Mouse (Mus musculus) 3T3-L1 (cell line): Measurements from ENCODE around the gene Dscaml1.

Source experiments
- DNase-seq: peaks from one replicate; pipeline ENCODE4 v3.0.0-alpha.2; 2015; ENCODE audit warnings: low read depth, low spot score

Gene Dscaml1

GRCm38 (mm10) chr9:45507482-45507881 lies 81.1 kb downstream of the Dscaml1 start:
- DNase-seq: no peak

DNA sequence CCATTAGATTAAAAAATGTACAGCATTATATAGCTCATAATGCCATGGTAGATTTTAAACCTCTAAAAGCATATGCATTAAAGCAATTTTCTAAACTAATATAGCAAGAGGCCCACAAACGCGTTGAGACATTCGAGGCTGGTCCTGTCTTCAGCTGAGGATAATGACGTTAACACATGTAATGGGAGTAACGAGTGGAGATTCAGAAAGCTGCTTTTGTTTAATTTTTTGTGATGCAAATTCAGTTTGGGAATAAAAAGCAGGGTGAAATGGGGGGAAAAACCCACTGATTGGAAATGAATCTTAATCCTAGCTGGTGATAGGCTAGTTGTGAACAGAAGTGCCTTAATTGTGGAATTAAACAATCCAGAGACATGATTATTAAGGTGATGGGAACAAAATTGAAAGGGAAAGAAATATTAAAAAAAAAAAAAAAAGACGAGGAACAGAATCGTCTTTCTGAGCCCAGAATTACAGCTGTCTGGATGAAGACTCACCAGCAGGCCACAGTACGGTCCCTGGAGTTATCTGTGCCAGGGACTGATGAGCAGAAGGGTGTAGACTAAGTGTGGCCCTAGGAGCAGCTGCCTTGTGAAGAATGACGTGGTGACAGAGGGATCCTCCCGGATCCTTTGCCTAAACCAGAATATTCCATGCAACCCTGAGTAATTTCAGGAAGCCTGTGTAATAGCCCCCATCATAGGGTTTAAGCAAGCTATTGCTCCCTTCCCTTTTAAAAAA lies 84.5 kb downstream of the Dscaml1 start:
- no peak for DNase-seq

- DNase-seq: no peak
Measured at GRCm38 (mm10) chr9:45517993-45518705, 91.7 kb downstream of the Dscaml1 start.

DNA sequence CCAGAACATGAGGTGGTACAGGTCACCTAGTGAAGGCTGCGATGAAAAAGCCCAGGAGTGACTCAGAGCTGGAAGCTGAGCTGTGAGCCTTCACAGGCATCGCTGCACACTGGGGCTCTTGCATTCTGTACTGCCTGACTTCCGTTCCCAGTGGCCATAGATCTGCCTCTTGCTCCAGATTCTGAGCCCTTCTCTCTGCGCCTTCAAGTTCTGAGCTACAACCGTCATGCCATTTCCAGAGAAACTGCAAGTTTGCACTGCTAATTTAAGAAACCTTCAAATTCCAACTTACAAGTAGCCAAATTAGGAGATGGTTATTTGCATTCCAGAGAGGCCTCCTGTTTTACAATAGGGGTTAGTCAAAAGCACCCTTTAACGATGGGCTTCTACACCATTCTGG lies 93.4 kb downstream of the Dscaml1 start:
- no peak for DNase-seq

GRCm38 (mm10) chr9:45522866-45523265 lies 96.4 kb downstream of the Dscaml1 start:
- no peak for DNase-seq

DNA sequence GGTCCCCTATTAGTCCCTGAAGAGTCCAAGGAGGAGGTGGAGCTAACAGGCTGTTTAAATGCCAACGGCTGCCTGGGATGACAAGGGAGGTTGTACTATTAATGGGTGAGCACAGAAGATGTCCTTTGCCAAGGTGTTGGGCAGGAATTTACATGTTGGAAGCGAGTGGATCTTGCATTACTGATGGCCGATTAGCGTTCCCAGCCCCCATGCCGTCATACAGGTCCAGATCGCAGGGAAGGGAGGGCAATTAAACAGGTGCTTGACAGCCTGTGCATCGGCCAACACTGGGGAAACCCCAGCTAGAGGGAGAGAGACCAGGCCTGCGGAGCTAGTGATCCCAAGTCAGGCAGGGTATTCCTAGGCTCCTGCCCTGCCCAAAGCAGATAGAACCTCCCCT lies 98.1 kb downstream of the Dscaml1 start:
- no peak for DNase-seq

DNA sequence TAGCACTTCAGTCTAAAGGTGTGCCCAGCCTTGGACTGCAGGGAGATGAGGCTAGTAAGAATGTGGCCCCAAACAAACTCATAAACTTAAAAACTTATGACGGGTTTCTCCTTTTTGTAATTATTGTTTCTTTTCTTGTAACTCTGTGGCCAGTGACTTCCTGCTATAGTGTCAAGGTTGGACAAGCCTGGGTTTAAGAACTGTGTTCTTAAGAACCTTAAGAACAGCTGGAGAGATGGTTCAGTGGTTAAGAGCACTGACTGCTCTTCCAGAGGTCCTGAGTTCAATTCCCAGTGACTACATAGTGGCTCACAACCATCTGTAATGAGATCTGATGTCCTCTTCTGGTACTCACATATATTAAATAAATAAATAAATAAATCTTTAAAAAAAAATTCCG lies 106.8 kb downstream of the Dscaml1 start:
- no peak for DNase-seq

- no peak for DNase-seq
Measured at GRCm38 (mm10) chr9:45534472-45534988, 108.1 kb downstream of the Dscaml1 start.

GRCm38 (mm10) chr9:45537649-45538048 lies 111.2 kb downstream of the Dscaml1 start:
- DNase-seq: no peak

- no peak for DNase-seq
Measured at GRCm38 (mm10) chr9:45539265-45540044, 113.0 kb downstream of the Dscaml1 start.

DNA sequence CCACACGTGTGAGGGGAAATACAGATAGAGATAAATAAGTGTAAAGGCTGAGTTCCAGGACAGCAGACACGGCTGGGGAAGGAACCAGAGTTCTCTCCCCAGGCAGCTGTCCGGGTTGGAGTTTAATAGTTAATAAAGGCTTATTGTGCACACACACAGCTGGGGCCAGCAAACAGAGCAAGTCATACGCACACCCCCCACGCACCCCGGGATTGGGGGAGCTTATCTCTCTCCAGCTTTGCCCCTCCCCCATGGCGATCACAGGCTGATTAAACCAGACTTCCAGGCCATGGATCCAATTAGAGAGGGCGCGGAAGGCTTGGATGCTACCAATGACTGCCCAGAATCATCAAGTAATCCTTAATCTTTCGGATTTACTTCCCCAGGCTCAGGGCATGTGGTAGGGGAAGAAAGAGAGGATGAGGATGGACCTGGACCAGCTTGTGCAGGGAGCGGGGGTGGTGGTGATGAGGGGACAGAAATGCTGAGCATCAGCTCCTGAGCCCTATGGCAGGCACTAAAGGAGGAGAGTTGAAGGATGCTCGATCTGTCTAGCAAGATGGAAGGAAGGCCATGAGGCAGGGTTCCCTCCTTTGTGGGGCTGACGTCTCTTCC lies 119.7 kb downstream of the Dscaml1 start:
- no peak for DNase-seq

GRCm38 (mm10) chr9:45546902-45547578 lies 120.6 kb downstream of the Dscaml1 start:
- no peak for DNase-seq

GRCm38 (mm10) chr9:45549796-45550195 lies 123.4 kb downstream of the Dscaml1 start:
- DNase-seq: no peak

GRCm38 (mm10) chr9:45550210-45550609 lies 123.8 kb downstream of the Dscaml1 start:
- DNase-seq: no peak

GRCm38 (mm10) chr9:45550662-45551061 lies 124.2 kb downstream of the Dscaml1 start:
- no peak for DNase-seq

GRCm38 (mm10) chr9:45555036-45555826 lies 128.8 kb downstream of the Dscaml1 start:
- DNase-seq: no peak

DNA sequence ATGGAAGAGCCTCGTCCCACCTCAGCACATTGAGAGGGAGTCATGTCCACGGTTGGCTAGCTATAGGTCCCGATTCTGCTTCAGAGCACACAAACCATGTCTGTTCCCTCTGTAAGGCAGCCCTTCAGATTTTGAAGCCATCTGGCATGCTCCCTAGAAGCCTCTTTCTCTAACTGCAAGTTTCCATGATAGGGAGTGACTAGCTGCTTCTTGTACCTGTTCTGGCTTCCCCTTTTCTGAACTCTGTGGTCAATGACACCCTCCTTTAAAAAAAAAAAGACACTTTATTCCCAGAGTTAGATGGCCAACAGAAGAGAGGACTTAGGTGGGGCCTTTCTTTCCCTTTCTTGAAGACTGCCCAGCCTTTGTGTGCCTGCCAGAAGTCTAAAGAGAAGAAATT lies 130.5 kb downstream of the Dscaml1 start:
- DNase-seq: no peak

DNA sequence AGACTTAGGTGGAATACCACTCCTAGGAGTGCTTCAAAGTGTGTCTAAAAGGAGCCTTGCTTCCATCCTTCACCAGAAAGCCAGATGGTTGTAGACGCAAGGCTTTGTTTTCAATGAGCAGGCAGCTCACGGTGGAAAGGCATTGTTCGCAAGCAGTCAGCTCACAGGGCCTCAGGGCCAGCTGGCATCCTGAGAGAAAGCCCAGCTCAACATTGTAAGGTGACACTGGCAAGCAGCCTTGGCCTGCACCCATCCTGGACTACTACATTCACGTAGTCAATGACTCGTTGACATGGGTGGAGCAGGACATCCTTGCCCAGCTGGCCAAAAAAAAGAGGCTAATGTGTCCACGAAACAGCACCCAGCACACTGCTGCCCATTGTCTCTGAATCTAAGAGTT lies 134.6 kb downstream of the Dscaml1 start:
- no peak for DNase-seq

DNA sequence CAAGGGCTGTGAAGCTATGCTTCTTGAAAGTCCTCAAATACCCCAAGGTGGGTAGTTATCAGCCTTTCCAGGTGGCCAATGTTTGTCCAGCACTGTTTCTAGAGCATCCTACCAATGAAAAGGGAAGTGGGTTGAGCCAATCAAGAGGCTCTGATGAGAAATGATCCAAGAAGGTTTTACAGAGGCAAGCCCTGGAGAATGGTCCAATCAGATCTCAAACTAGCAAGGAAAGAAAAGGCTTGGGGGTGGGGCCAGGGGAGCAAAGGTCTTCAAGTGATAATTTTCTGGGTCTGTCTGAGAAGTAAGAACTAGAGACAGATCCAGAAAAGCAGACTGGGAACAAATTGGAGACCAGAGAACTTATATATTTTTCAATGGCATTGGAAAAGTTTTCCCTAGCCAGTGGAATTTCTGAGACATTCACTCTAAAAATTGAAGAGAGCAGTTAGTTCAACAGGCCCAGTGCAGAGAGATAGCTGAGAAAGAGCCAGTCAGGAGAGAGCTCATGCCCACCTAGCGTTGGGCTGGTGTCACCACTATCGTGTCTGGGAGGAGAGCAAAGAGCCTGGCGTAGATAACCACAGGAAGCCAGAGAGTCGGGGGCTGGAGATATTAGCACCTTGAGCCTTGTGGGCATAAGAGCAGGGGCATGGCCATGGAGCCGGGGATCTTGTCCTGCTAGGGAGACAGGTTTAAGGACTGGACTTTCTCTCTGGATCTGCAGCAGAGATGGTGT lies 140.6 kb downstream of the Dscaml1 start:
- DNase-seq: no peak

- DNase-seq: no peak
Measured at GRCm38 (mm10) chr9:45569680-45570079, 143.3 kb downstream of the Dscaml1 start.
